Mouse (Mus musculus) CH12.LX (cell line): ENCODE data around the gene Erbb3. TPM values are rescaled to one million over a fixed set of nuclear protein-coding genes. Genes with fewer than 3 reads are reported as not detected.

Experiments used
- DNase-seq: peaks from one replicate; pipeline ENCODE4 v3.0.0-alpha.2; 2013; ENCODE audit errors: extremely low read depth
- H3K27ac ChIP-seq: 2 replicates; pipeline ENCODE4 v1.5.1; 2012; ENCODE audit warnings: low read depth, mild to moderate bottlenecking, control low read depth, moderate library complexity; ENCODE audit not compliant: insufficient read depth
- H3K27me3 ChIP-seq: replicated peaks from 2 replicates; pipeline ENCODE3; 2012; ENCODE audit warnings: inconsistent platforms
- H3K36me3 ChIP-seq, 2 experiments: replicated peaks in 1 of 2; 2 replicates each; pipeline versions ENCODE3 to v1.6.1; 2012; ENCODE audit warnings: inconsistent platforms in 1 of 2, low read length in 1 of 2, mild to moderate bottlenecking in 1 of 2, mixed read lengths in 1 of 2, moderate library complexity in 1 of 2; ENCODE audit not compliant: control insufficient read depth in 1 of 2, insufficient read depth in 1 of 2
- H3K4me1 ChIP-seq, 2 experiments: 2 replicates each; pipeline ENCODE4 v1.6.1; 2012; ENCODE audit warnings: inconsistent platforms in 1 of 2, moderate library complexity in 1 of 2; ENCODE audit not compliant: insufficient read depth in 2 of 2, control insufficient read depth in 1 of 2
- H3K4me2 ChIP-seq: 2 replicates; pipeline ENCODE4 v1.6.1; 2012; ENCODE audit warnings: low read depth, mild to moderate bottlenecking, control low read depth; ENCODE audit not compliant: poor library complexity, insufficient read depth, severe bottlenecking
- H3K4me3 ChIP-seq, 3 experiments: fragments of 150-350 bp in 1 of 3; sonication (generic) in 1 of 3; replicated peaks in 1 of 3; 2 replicates each; pipeline versions ENCODE3 to v1.5.1; 2011 to 2012; ENCODE audit warnings: low read depth in 2 of 3, low read length in 2 of 3, mild to moderate bottlenecking in 2 of 3, moderate library complexity in 2 of 3, control low read depth in 1 of 3, improper control_type of control experiment in 1 of 3, inconsistent platforms in 1 of 3, mixed read lengths in 1 of 3; ENCODE audit not compliant: poor library complexity in 1 of 3
- H3K79me2 ChIP-seq: replicated peaks from 2 replicates; pipeline ENCODE4 v1.6.1; 2012; ENCODE audit warnings: mild to moderate bottlenecking, moderate library complexity; ENCODE audit not compliant: control insufficient read depth, poor library complexity, insufficient read depth, severe bottlenecking; ENCODE audit errors: extremely low read depth
- H3K9ac ChIP-seq: 2 replicates; pipeline ENCODE4 v1.6.1; 2012; ENCODE audit warnings: low read depth, mild to moderate bottlenecking, control low read depth, moderate library complexity; ENCODE audit not compliant: insufficient read depth
- H3K9me3 ChIP-seq: replicated peaks from 2 replicates; pipeline ENCODE3; 2012; ENCODE audit warnings: low read length, inconsistent platforms, mixed read lengths
- CHD1 ChIP-seq: IDR thresholded peaks from 2 replicates; pipeline ENCODE4 v1.6.1; 2012; ENCODE audit warnings: low read depth, low read length, improper control_type of control experiment, inconsistent platforms
- E2F4 ChIP-seq: IDR thresholded peaks from 2 replicates; pipeline ENCODE4 v1.6.1; 2011; ENCODE audit warnings: low read depth, low read length, improper control_type of control experiment; ENCODE audit not compliant: insufficient replicate concordance
- EP300 ChIP-seq: IDR thresholded peaks from 2 replicates; pipeline ENCODE4 v1.6.1; 2011; ENCODE audit warnings: low read length, improper control_type of control experiment
- ETS1 ChIP-seq: conservative IDR thresholded peaks from 2 replicates; pipeline ENCODE4 v1.6.1; 2012; ENCODE audit warnings: low read depth, mild to moderate bottlenecking, inconsistent platforms, low read length, improper control_type of control experiment, moderate library complexity
- GABPA ChIP-seq: IDR thresholded peaks from 2 replicates; pipeline ENCODE4 v1.6.1; 2012; ENCODE audit warnings: low read depth, low read length, improper control_type of control experiment, inconsistent platforms; ENCODE audit not compliant: insufficient replicate concordance
- HCFC1 ChIP-seq: IDR thresholded peaks from 2 replicates; pipeline ENCODE4 v1.6.1; 2012; ENCODE audit warnings: low read depth, mild to moderate bottlenecking, inconsistent platforms, low read length, improper control_type of control experiment
- KAT2A ChIP-seq: IDR thresholded peaks from 2 replicates; pipeline ENCODE4 v1.6.1; 2012; ENCODE audit warnings: low read length, improper control_type of control experiment, inconsistent platforms; ENCODE audit not compliant: insufficient replicate concordance
- MAZ ChIP-seq: IDR thresholded peaks from 2 replicates; pipeline ENCODE4 v1.6.1; 2012; ENCODE audit warnings: low read depth, mild to moderate bottlenecking, inconsistent platforms, low read length, improper control_type of control experiment, moderate library complexity
- MEF2A ChIP-seq: IDR thresholded peaks from 2 replicates; pipeline ENCODE4 v1.6.1; 2014; ENCODE audit warnings: low read depth, mild to moderate bottlenecking, inconsistent platforms, low read length, improper control_type of control experiment, borderline replicate concordance
- NELFE ChIP-seq: IDR thresholded peaks from 2 replicates; pipeline ENCODE4 v1.6.1; 2011; ENCODE audit warnings: low read depth, low read length, improper control_type of control experiment
- PAX5 ChIP-seq: IDR thresholded peaks from 2 replicates; pipeline ENCODE4 v1.6.1; 2012; ENCODE audit warnings: low read length, inconsistent platforms, mixed read lengths
- SMC3 ChIP-seq: IDR thresholded peaks from 2 replicates; pipeline ENCODE4 v1.6.1; 2011; ENCODE audit warnings: low read depth, low read length, improper control_type of control experiment
- USF1 ChIP-seq: IDR thresholded peaks from 2 replicates; pipeline ENCODE4 v1.6.1; 2014; ENCODE audit warnings: low read depth, mild to moderate bottlenecking, inconsistent platforms, low read length, improper control_type of control experiment
- ZKSCAN1 ChIP-seq: IDR thresholded peaks from 2 replicates; pipeline ENCODE4 v1.6.1; 2012; ENCODE audit warnings: low read depth, inconsistent platforms, low read length, improper control_type of control experiment, borderline replicate concordance
- ZNF384 ChIP-seq: IDR thresholded peaks from 2 replicates; pipeline ENCODE4 v1.6.1; 2012; ENCODE audit warnings: low read depth, low read length, improper control_type of control experiment, inconsistent platforms
- dilution Hi-C: fragments of 300-500 bp; cut with MboI; formaldehyde crosslinking; loops from 2 replicates; pipeline ENCODE4 v1.14.3; 2020; ENCODE audit warnings: low sequenced_read_pairs; ENCODE audit not compliant: extremely low pct_unique_long_range_greater_than_20kb, extremely low pct_ligation_motif_present
- in situ Hi-C: fragments of 300-500 bp; cut with MboI; formaldehyde crosslinking; loops from 3 replicates; pipeline ENCODE4 v1.14.3; 2019; ENCODE audit warnings: low sequenced_read_pairs, low pct_ligation_motif_present, low pct_unique_long_range_greater_than_20kb, mixed read lengths
- polyA plus RNA-seq: library from polyadenylated mRNA; unstranded; fragments of >175 nt; gene quantifications from 2 replicates; pipeline ENCODE4 v1.2.1, GENCODE M21; 2012; ENCODE audit warnings: low read depth; ENCODE audit not compliant: insufficient read length
- total RNA-seq, 2 experiments: library from RNA; depleted of rRNA; stranded (reverse); fragments of 300-350 nt in 1 of 2; fragments of >200 nt in 1 of 2; gene quantifications; 2 replicates each; pipeline ENCODE4 v1.2.3; 2012 to 2014

Gene Erbb3
- total and polyA plus RNA-seq, 3 experiments: 7.7 to 12.6 (median 11.3) TPM

GRCm38 (mm10) chr10:128592797-128593196 lies 3.3 kb upstream of the Erbb3 start:
- H3K4me3 ChIP-seq: no peak overlapping the region
- no peak overlapping the region for H3K27ac ChIP-seq
- dilution Hi-C loops (no loop called here), in situ Hi-C loops (no loop called here)
- TF ChIP-seq NELFE (no peak), SMC3 (no peak)
- no peak overlapping the region for H3K9ac ChIP-seq
- no peaks in the 10 kb centered on the region for H3K79me2 ChIP-seq
- no peaks in the 10 kb centered on the region for H3K36me3 ChIP-seq
- H3K4me1 ChIP-seq: peaks cover 0 to 9% of the 10 kb centered on the region in 2 experiments; a peak in 2 of 4 replicates
- DNase-seq: no peak
- H3K27me3 ChIP-seq: peaks cover 57% of the 10 kb centered on the region
- H3K4me2 ChIP-seq: no peak overlapping the region
- H3K9me3 ChIP-seq: no peaks in the 10 kb centered on the region

- no peaks in the 10 kb centered on the region for H3K36me3 ChIP-seq
- H3K27me3 ChIP-seq: peaks cover 69% of the 10 kb centered on the region
- dilution Hi-C loops: no loop called here
- no peak for DNase-seq
- H3K9ac ChIP-seq: no peak overlapping the region
- H3K4me3 ChIP-seq: no peak overlapping the region
- in situ Hi-C loops: no loop called here
- no peaks in the 10 kb centered on the region for H3K79me2 ChIP-seq
- no peaks in the 10 kb centered on the region for H3K9me3 ChIP-seq
- no peak overlapping the region for H3K4me2 ChIP-seq
- no peak for TF ChIP-seq HCFC1
- no peak for TF ChIP-seq EP300
- TF ChIP-seq MEF2A: no peak
- no peak for TF ChIP-seq ZNF384
- no peak for TF ChIP-seq USF1
- no peak for TF ChIP-seq GABPA
- no peak for TF ChIP-seq CHD1
- TF ChIP-seq E2F4: no peak
- no peak for TF ChIP-seq ZKSCAN1
- TF ChIP-seq PAX5: no peak
- TF ChIP-seq MAZ: no peak
- no peak for TF ChIP-seq KAT2A
- no peak for TF ChIP-seq SMC3
- TF ChIP-seq ETS1: no peak
- peaks cover 0 to 19% of the 10 kb centered on the region in 2 experiments; a peak in 2 of 4 replicates for H3K4me1 ChIP-seq
- no peak overlapping the region for H3K27ac ChIP-seq
Measured at GRCm38 (mm10) chr10:128591436-128591835, 2.0 kb upstream of the Erbb3 start.
